Mouse (Mus musculus) cerebellum, adult 18-20 months (tissue): Measurements from ENCODE around the gene Lyg2.

Source experiments
- DNase-seq, 2 experiments: peaks; one replicate each; pipeline ENCODE4 v3.0.0; 2021

The Lyg2 gene

GRCm38 (mm10) chr1:37916393-37916792 is at the start of gene Lyg2:
Gene Lyg2, minus strand, starts transcription at chr1:37916493.
- no peak for DNase-seq

- no peak for DNase-seq
Measured at GRCm38 (mm10) chr1:37965571-37965970, 49.3 kb upstream of the Lyg2 start.

GRCm38 (mm10) chr1:37959486-37959885 is 43.2 kb upstream of the Lyg2 start:
- DNase-seq = peak; percentile 13 to 14

- no peak for DNase-seq
Measured at GRCm38 (mm10) chr1:37958516-37958915, 42.2 kb upstream of the Lyg2 start.

GRCm38 (mm10) chr1:37957659-37958058 is 41.4 kb upstream of the Lyg2 start, which contains the start of gene Lyg1:
Gene Lyg1, minus strand, starts transcription at chr1:37957759.
- no peak for DNase-seq

GRCm38 (mm10) chr1:37956690-37957431 is 40.6 kb upstream of the Lyg2 start:
- DNase-seq = no peak

- DNase-seq = no peak
Measured at GRCm38 (mm10) chr1:37955251-37955650, 39.0 kb upstream of the Lyg2 start.

- DNase-seq = no peak
Measured at GRCm38 (mm10) chr1:37954786-37955185, 38.5 kb upstream of the Lyg2 start.

- no peak for DNase-seq
Measured at GRCm38 (mm10) chr1:37948906-37949305, 32.6 kb upstream of the Lyg2 start.

GRCm38 (mm10) chr1:37931806-37932205 is 15.5 kb upstream of the Lyg2 start:
- peak in 1 of 2 experiments; percentile 2 for DNase-seq

- DNase-seq = no peak
Measured at GRCm38 (mm10) chr1:37925971-37926370, 9.7 kb upstream of the Lyg2 start.

GRCm38 (mm10) chr1:37922536-37922935 is 6.2 kb upstream of the Lyg2 start:
- peak; percentile 30 to 34 for DNase-seq

GRCm38 (mm10) chr1:37918096-37918495 is 1.8 kb upstream of the Lyg2 start:
- no peak for DNase-seq

- no peak for DNase-seq
Measured at GRCm38 (mm10) chr1:37917666-37918065, 1.4 kb upstream of the Lyg2 start.

- DNase-seq = no peak
Measured at GRCm38 (mm10) chr1:37912751-37913150, 3.5 kb downstream of the Lyg2 start.

GRCm38 (mm10) chr1:37903178-37903577 is 13.1 kb downstream of the Lyg2 start:
- peak in 1 of 2 experiments; percentile 12 for DNase-seq

- no peak for DNase-seq
Measured at GRCm38 (mm10) chr1:37900288-37900687, 16.0 kb downstream of the Lyg2 start.

- DNase-seq = no peak
Measured at GRCm38 (mm10) chr1:37899816-37900215, 16.5 kb downstream of the Lyg2 start.

- no peak for DNase-seq
Measured at GRCm38 (mm10) chr1:37894606-37895005, 21.7 kb downstream of the Lyg2 start.

- no peak for DNase-seq
Measured at GRCm38 (mm10) chr1:37891400-37891799, 24.9 kb downstream of the Lyg2 start.

- peak; percentile 86 to 93 for DNase-seq
Measured at GRCm38 (mm10) chr1:37890025-37890652, 26.2 kb downstream of the Lyg2 start, which contains the start of the genes Mitd1 and Mrpl30. Gene Mitd1, minus strand, starts transcription at chr1:37890411. Gene Mrpl30, plus strand, starts transcription at chr1:37890477.

GRCm38 (mm10) chr1:37889206-37889605 is 27.1 kb downstream of the Lyg2 start:
- DNase-seq = no peak

- no peak for DNase-seq
Measured at GRCm38 (mm10) chr1:37884451-37884850, 31.8 kb downstream of the Lyg2 start.

- no peak for DNase-seq
Measured at GRCm38 (mm10) chr1:37883411-37883810, 32.9 kb downstream of the Lyg2 start.
